20 mouse cellular contexts compared by ENCODE assay signal in genomic region chr14:35254477-35254876, GRCm38 (mm10).
A peak's percentile ranks its signal among the peaks of the same experiment; 100 is the strongest.
DNase-seq lines count a peak whose midpoint lies in the region; ATAC-seq and TF ChIP-seq lines count a peak whose summit lies in the region.
"Had no signal": no experiment of that assay in that cellular context is flagged by ENCODE, and none has a peak within 500 bp of the region (broad histone marks: within the 10 kb centered on the region; RNA-seq: fewer than 3 reads in every experiment).

No protein-coding gene starts in this region.

- TF ChIP-seq POLR2A in limb, embryonic 14.5 days (IDR thresholded peaks at IDR 0.05; ENCODE audit: borderline replicate concordance, extremely low read depth, insufficient read depth, insufficient read length): no peak

- no peaks in the 10 kb centered on the region for H3K9me3 ChIP-seq in forebrain, embryonic 13.5 days (replicated peaks)
- no peaks in the 10 kb centered on the region for H3K9me3 ChIP-seq in forebrain, embryonic 11.5 days (ENCODE audit: control insufficient read depth, low read length)
- no peaks in the 10 kb centered on the region for H3K9me3 ChIP-seq in limb, embryonic 14.5 days (ENCODE audit: control insufficient read depth, low read length)
- no peaks in the 10 kb centered on the region for H3K9me3 ChIP-seq in limb, embryonic 10.5 days (replicated peaks)
- H3K9me3 ChIP-seq in hindbrain, embryonic 16.5 days (ENCODE audit: control insufficient read depth, low read length): no peaks in the 10 kb centered on the region
- H3K9me3 ChIP-seq: forebrain, embryonic 12.5 days; heart, embryonic 10.5 days; limb, embryonic 13.5 days; neural tube, embryonic 13.5 days; stomach, embryonic 15.5 days had no signal

- no peaks in the 10 kb centered on the region for H3K36me3 ChIP-seq in forebrain, embryonic 13.5 days (ENCODE audit: poor library complexity, severe bottlenecking)
- H3K36me3 ChIP-seq in forebrain, embryonic 11.5 days (ENCODE audit: control insufficient read depth, insufficient read depth, low read length): no peaks in the 10 kb centered on the region
- H3K36me3 ChIP-seq in limb, embryonic 14.5 days (ENCODE audit: control insufficient read depth, insufficient read depth, low read length): no peaks in the 10 kb centered on the region
- H3K36me3 ChIP-seq in limb, embryonic 10.5 days: no peaks in the 10 kb centered on the region
- no peaks in the 10 kb centered on the region for H3K36me3 ChIP-seq in hindbrain, embryonic 16.5 days (ENCODE audit: control insufficient read depth, insufficient read depth, low read length)
- H3K36me3 ChIP-seq: forebrain, embryonic 12.5 days; heart, embryonic 10.5 days; limb, embryonic 13.5 days; neural tube, embryonic 13.5 days; stomach, embryonic 15.5 days had no signal

- H3K27me3 ChIP-seq in forebrain, embryonic 13.5 days: no peaks in the 10 kb centered on the region
- H3K27me3 ChIP-seq in forebrain, embryonic 11.5 days (ENCODE audit: control insufficient read depth, insufficient read depth, low read length): no peaks in the 10 kb centered on the region
- no peaks in the 10 kb centered on the region for H3K27me3 ChIP-seq in limb, embryonic 14.5 days (ENCODE audit: control insufficient read depth, insufficient read depth, low read length)
- H3K27me3 ChIP-seq in limb, embryonic 10.5 days (ENCODE audit: low read depth, poor library complexity, severe bottlenecking): no peaks in the 10 kb centered on the region
- H3K27me3 ChIP-seq in hindbrain, embryonic 16.5 days (replicated peaks; ENCODE audit: control insufficient read depth, insufficient read depth, low read length): no peaks in the 10 kb centered on the region
- H3K27me3 ChIP-seq: forebrain, embryonic 12.5 days; limb, embryonic 13.5 days; stomach, embryonic 15.5 days had no signal

- 19% methylated on average over 2 of the region's 2 CpGs for WGBS in forebrain, embryonic 13.5 days
- 81% methylated on average over 2 of the region's 2 CpGs for WGBS in forebrain, embryonic 11.5 days
- 60% methylated on average over 2 of the region's 2 CpGs for WGBS in limb, embryonic 14.5 days
- WGBS in limb, embryonic 10.5 days: 86% methylated on average over 2 of the region's 2 CpGs
- WGBS in hindbrain, embryonic 16.5 days: 31% methylated on average over 2 of the region's 2 CpGs

- peaks cover 9% of the 10 kb centered on the region; the same call in 1 of the 2 replicates for H3K4me1 ChIP-seq in forebrain, embryonic 13.5 days
- no peaks in the 10 kb centered on the region for H3K4me1 ChIP-seq in forebrain, embryonic 11.5 days (replicated peaks; ENCODE audit: control insufficient read depth, insufficient read depth, low read length)
- H3K4me1 ChIP-seq in limb, embryonic 14.5 days (ENCODE audit: control insufficient read depth, insufficient read depth, low read length): no peaks in the 10 kb centered on the region
- no peaks in the 10 kb centered on the region for H3K4me1 ChIP-seq in limb, embryonic 10.5 days
- H3K4me1 ChIP-seq in hindbrain, embryonic 16.5 days (ENCODE audit: control insufficient read depth, insufficient read depth, low read depth, low read length): no peaks in the 10 kb centered on the region
- H3K4me1 ChIP-seq: forebrain, embryonic 12.5 days; heart, embryonic 10.5 days; limb, embryonic 13.5 days; stomach, embryonic 15.5 days had no signal

- DNase-seq in forebrain, embryonic 11.5 days (ENCODE audit: low spot score): no peak
- DNase-seq in limb, embryonic 14.5 days (ENCODE audit: low spot score): peak; percentile 12
- no peak for DNase-seq in limb, embryonic 10.5 days (ENCODE audit: low spot score)
- peak; percentile 13 for DNase-seq in brain, adult 2 months (ENCODE audit: low read depth, low spot score)
- DNase-seq: adrenal gland, postnatal 36 days; B cell, adult 2 months; cerebellum, adult 8-10 months; kidney, adult 11 months; thymus, adult 18-20 months; thymus, postnatal 4 days had no signal

- no peak overlapping the region for H3K4me2 ChIP-seq in forebrain, embryonic 13.5 days
- no peak overlapping the region for H3K4me2 ChIP-seq in forebrain, embryonic 11.5 days (ENCODE audit: low read depth, low read length, severe bottlenecking)
- no peak overlapping the region for H3K4me2 ChIP-seq in limb, embryonic 14.5 days (replicated peaks; ENCODE audit: low read depth, low read length, severe bottlenecking)
- no peak overlapping the region for H3K4me2 ChIP-seq in hindbrain, embryonic 16.5 days (ENCODE audit: low read length)
- H3K4me2 ChIP-seq: forebrain, embryonic 12.5 days; limb, embryonic 13.5 days; neural tube, embryonic 13.5 days; stomach, embryonic 15.5 days had no signal

- no peak overlapping the region for H3K4me3 ChIP-seq in forebrain, embryonic 13.5 days
- no peak overlapping the region for H3K4me3 ChIP-seq in forebrain, embryonic 11.5 days (ENCODE audit: low read depth, low read length)
- no peak overlapping the region for H3K4me3 ChIP-seq in limb, embryonic 14.5 days (replicated peaks; ENCODE audit: low read length)
- H3K4me3 ChIP-seq in limb, embryonic 10.5 days: no peak overlapping the region
- H3K4me3 ChIP-seq in hindbrain, embryonic 16.5 days (ENCODE audit: low read length): no peak overlapping the region
- H3K4me3 ChIP-seq: forebrain, embryonic 12.5 days; heart, embryonic 10.5 days; limb, embryonic 13.5 days; neural tube, embryonic 13.5 days; stomach, embryonic 15.5 days had no signal

- no peak overlapping the region for H3K27ac ChIP-seq in forebrain, embryonic 13.5 days
- no peak overlapping the region for H3K27ac ChIP-seq in forebrain, embryonic 11.5 days (ENCODE audit: low read depth, low read length)
- H3K27ac ChIP-seq in limb, embryonic 14.5 days (replicated peaks; ENCODE audit: low read depth, low read length): no peak overlapping the region
- no peak overlapping the region for H3K27ac ChIP-seq in limb, embryonic 10.5 days
- no peak overlapping the region for H3K27ac ChIP-seq in hindbrain, embryonic 16.5 days (ENCODE audit: low read depth, low read length)
- H3K27ac ChIP-seq: forebrain, embryonic 12.5 days; heart, embryonic 10.5 days; limb, embryonic 13.5 days; liver, embryonic 14.5 days; neural tube, embryonic 13.5 days; stomach, embryonic 15.5 days had no signal

- peak; percentile 57; the same call in 1 of the 2 replicates for ATAC-seq in forebrain, embryonic 13.5 days
- no peak for ATAC-seq in forebrain, embryonic 11.5 days (replicated peaks; ENCODE audit: low FRiP score)
- no peak for ATAC-seq in limb, embryonic 14.5 days (ENCODE audit: low FRiP score, low read depth)
- ATAC-seq in hindbrain, embryonic 16.5 days: 0 out of 2 replicates have a peak, but pooled peaks have one; percentile 63
- no peak for ATAC-seq in frontal cortex, adult (ENCODE audit: low TSS enrichment)
- ATAC-seq: lung, postnatal 0 days had no signal

- H3K9ac ChIP-seq in forebrain, embryonic 13.5 days: no peak overlapping the region
- no peak overlapping the region for H3K9ac ChIP-seq in forebrain, embryonic 11.5 days (ENCODE audit: low read length)
- H3K9ac ChIP-seq in limb, embryonic 14.5 days (ENCODE audit: low read depth, low read length, severe bottlenecking): no peak overlapping the region
- H3K9ac ChIP-seq in hindbrain, embryonic 16.5 days (ENCODE audit: low read depth, low read length): no peak overlapping the region
- H3K9ac ChIP-seq: forebrain, embryonic 12.5 days; limb, embryonic 13.5 days; liver, embryonic 14.5 days; neural tube, embryonic 13.5 days; stomach, embryonic 15.5 days had no signal

Comparison
In these comparisons a context has a peak if more than half of its experiments do, and no peak if none do; other contexts are left out.
1. ATAC-seq: peak in forebrain, embryonic 13.5 days (single experiment) and hindbrain, embryonic 16.5 days (single experiment); none in forebrain, embryonic 11.5 days (single experiment), limb, embryonic 14.5 days (single experiment) and frontal cortex, adult (single experiment).
2. DNase-seq: peak in limb, embryonic 14.5 days (single experiment) and brain, adult 2 months (single experiment); none in forebrain, embryonic 11.5 days (single experiment) and limb, embryonic 10.5 days (single experiment).